Mouse (Mus musculus) ES-Bruce4 (cell line): Measurements from ENCODE around the gene Cep295nl. TPM values are rescaled to one million over a fixed set of nuclear protein-coding genes. Genes with fewer than 3 reads are reported as not detected.

ENCODE experiments used
- H3K27ac ChIP-seq: 2 replicates; pipeline ENCODE4 v1.5.1; 2012; ENCODE audit warnings: low read length, inconsistent platforms; ENCODE audit not compliant: insufficient read depth
- H3K27me3 ChIP-seq: 2 replicates; pipeline ENCODE4 v1.6.1; 2012; ENCODE audit warnings: mild to moderate bottlenecking, low read length, inconsistent platforms; ENCODE audit not compliant: control insufficient read depth, poor library complexity, insufficient read depth, severe bottlenecking
- H3K36me3 ChIP-seq: 2 replicates; pipeline ENCODE4 v1.6.1; 2012; ENCODE audit warnings: inconsistent platforms, mild to moderate bottlenecking, low read length, moderate library complexity; ENCODE audit not compliant: control insufficient read depth, poor library complexity, insufficient read depth, severe bottlenecking
- H3K4me1 ChIP-seq: one replicate; pipeline ENCODE4 v1.8.1; 2011; ENCODE audit warnings: low read length; ENCODE audit not compliant: control insufficient read depth, insufficient read depth
- H3K4me3 ChIP-seq: 2 replicates; pipeline ENCODE4 v1.5.1; 2011; ENCODE audit warnings: low read depth, mild to moderate bottlenecking, low read length
- H3K9ac ChIP-seq: 2 replicates; pipeline ENCODE4 v1.6.1; 2012; ENCODE audit warnings: low read depth, mild to moderate bottlenecking, inconsistent platforms; ENCODE audit not compliant: poor library complexity, severe bottlenecking
- H3K9me3 ChIP-seq: replicated peaks from 2 replicates; pipeline ENCODE4 v1.6.1; 2012; ENCODE audit warnings: mild to moderate bottlenecking, low read length, inconsistent platforms; ENCODE audit not compliant: control insufficient read depth, poor library complexity, insufficient read depth, severe bottlenecking
- CTCF ChIP-seq: IDR thresholded peaks from one replicate; pipeline ENCODE4 v1.8.1; 2011; ENCODE audit warnings: low read depth, low read length
- EP300 ChIP-seq: IDR thresholded peaks from 2 replicates; pipeline ENCODE4 v1.6.1; 2011; ENCODE audit warnings: low read depth, low read length; ENCODE audit not compliant: insufficient read depth
- POLR2A ChIP-seq: IDR thresholded peaks from one replicate; pipeline ENCODE4 v1.8.1; 2011; ENCODE audit warnings: low read length; ENCODE audit not compliant: insufficient read depth
- polyA plus RNA-seq: library from polyadenylated mRNA; stranded (reverse); fragments of >200 nt; gene quantifications from 2 replicates; pipeline ENCODE4 v1.2.4, GENCODE M21; 2011; ENCODE audit warnings: low read depth; ENCODE audit not compliant: missing spikeins, insufficient read depth, insufficient read length

Gene Cep295nl
- polyA plus RNA-seq, 1 experiment, result 0.64 TPM

- no peaks in the 10 kb centered on the region for H3K27me3 ChIP-seq
- no peaks in the 10 kb centered on the region for H3K9me3 ChIP-seq
- no peaks in the 10 kb centered on the region for H3K36me3 ChIP-seq
- H3K4me3 ChIP-seq, result no peak overlapping the region
- H3K9ac ChIP-seq, result no peak overlapping the region
- H3K4me1 ChIP-seq, result no peaks in the 10 kb centered on the region
- H3K27ac ChIP-seq, result no peak overlapping the region
- TF ChIP-seq CTCF (no peak), EP300 (no peak), POLR2A (no peak)
Measured at GRCm38 (mm10) chr11:118375461-118375860, 33.2 kb upstream of the Cep295nl start.

- H3K4me3 ChIP-seq, result no peak overlapping the region
- no peaks in the 10 kb centered on the region for H3K27me3 ChIP-seq
- no peak overlapping the region for H3K27ac ChIP-seq
- H3K9ac ChIP-seq, result no peak overlapping the region
- H3K9me3 ChIP-seq, result no peaks in the 10 kb centered on the region
- TF ChIP-seq CTCF (peak; percentile 1), EP300 (no peak), POLR2A (no peak)
- H3K4me1 ChIP-seq, result no peaks in the 10 kb centered on the region
- no peaks in the 10 kb centered on the region for H3K36me3 ChIP-seq
Measured at GRCm38 (mm10) chr11:118375006-118375405, 32.7 kb upstream of the Cep295nl start.

GRCm38 (mm10) chr11:118374506-118374905, 32.2 kb upstream of the Cep295nl start:
- Histone ChIP-seq H3K27me3 (no peaks in the 10 kb centered on the region), H3K9me3 (no peaks in the 10 kb centered on the region), H3K4me3 (no peak overlapping the region), H3K36me3 (no peaks in the 10 kb centered on the region), H3K9ac (no peak overlapping the region), H3K27ac (no peak overlapping the region), H3K4me1 (no peaks in the 10 kb centered on the region)
- TF ChIP-seq CTCF (no peak), EP300 (no peak), POLR2A (no peak)

GRCm38 (mm10) chr11:118372641-118373040, 30.3 kb upstream of the Cep295nl start:
- no peaks in the 10 kb centered on the region for H3K27me3 ChIP-seq
- no peak for TF ChIP-seq POLR2A
- TF ChIP-seq EP300, result no peak
- no peak for TF ChIP-seq CTCF
- H3K9me3 ChIP-seq, result no peaks in the 10 kb centered on the region
- H3K4me3 ChIP-seq, result no peak overlapping the region
- H3K36me3 ChIP-seq, result no peaks in the 10 kb centered on the region
- no peak overlapping the region for H3K27ac ChIP-seq
- no peak overlapping the region for H3K9ac ChIP-seq
- no peaks in the 10 kb centered on the region for H3K4me1 ChIP-seq

- no peaks in the 10 kb centered on the region for H3K4me1 ChIP-seq
- H3K9me3 ChIP-seq, result no peaks in the 10 kb centered on the region
- H3K9ac ChIP-seq, result no peak overlapping the region
- no peaks in the 10 kb centered on the region for H3K36me3 ChIP-seq
- H3K4me3 ChIP-seq, result no peak overlapping the region
- no peaks in the 10 kb centered on the region for H3K27me3 ChIP-seq
- no peak for TF ChIP-seq CTCF
- TF ChIP-seq POLR2A, result no peak
- TF ChIP-seq EP300, result no peak
- H3K27ac ChIP-seq, result no peak overlapping the region
Measured at GRCm38 (mm10) chr11:118371876-118372275, 29.6 kb upstream of the Cep295nl start.

- TF ChIP-seq POLR2A, result no peak
- no peak for TF ChIP-seq CTCF
- no peak for TF ChIP-seq EP300
- H3K9me3 ChIP-seq, result no peaks in the 10 kb centered on the region
- no peaks in the 10 kb centered on the region for H3K36me3 ChIP-seq
- H3K27ac ChIP-seq, result no peak overlapping the region
- no peaks in the 10 kb centered on the region for H3K27me3 ChIP-seq
- no peak overlapping the region for H3K4me3 ChIP-seq
- H3K9ac ChIP-seq, result no peak overlapping the region
- no peaks in the 10 kb centered on the region for H3K4me1 ChIP-seq
Measured at GRCm38 (mm10) chr11:118369657-118370056, 27.4 kb upstream of the Cep295nl start.
